Mouse (Mus musculus) heart, adult 2 months (tissue): ENCODE results near the gene Arsg. TPM values are rescaled to one million over a fixed set of nuclear protein-coding genes. Genes with fewer than 3 reads are reported as not detected.
"Not testable (repeated sequence)": the region's sequence is repeated elsewhere in the genome, so short reads cannot be mapped to it uniquely, and the experiment has no call there.

Source experiments
- DNase-seq, 2 experiments: peaks; one replicate each; pipeline ENCODE4 v3.0.0; 2021
- H3K27ac ChIP-seq: fragments of 200-600 bp; 2 replicates; pipeline ENCODE4 v1.8.1; 2022
- H3K27me3 ChIP-seq: fragments of 200-500 bp; 2 replicates; pipeline ENCODE4 v1.6.1; 2012; ENCODE audit warnings: mild to moderate bottlenecking, low read length, inconsistent platforms, mixed read lengths; ENCODE audit not compliant: control insufficient read depth, insufficient read depth
- H3K36me3 ChIP-seq: fragments of 200-500 bp; 2 replicates; pipeline ENCODE4 v1.6.1; 2012; ENCODE audit warnings: low read length, inconsistent platforms; ENCODE audit not compliant: control insufficient read depth, insufficient read depth
- H3K4me1 ChIP-seq: fragments of 200-500 bp; 2 replicates; pipeline ENCODE4 v1.6.1; 2011; ENCODE audit warnings: low read length; ENCODE audit not compliant: control insufficient read depth, insufficient read depth
- H3K4me3 ChIP-seq: fragments of 200-600 bp; 2 replicates; pipeline ENCODE4 v1.8.1; 2022
- H3K79me2 ChIP-seq: fragments of 200-500 bp; replicated peaks from 2 replicates; pipeline ENCODE4 v1.6.1; 2012; ENCODE audit warnings: mild to moderate bottlenecking, inconsistent platforms, low read length, moderate library complexity, mixed read lengths; ENCODE audit not compliant: control insufficient read depth, insufficient read depth
- H3K9ac ChIP-seq: fragments of 200-500 bp; 2 replicates; pipeline ENCODE4 v1.6.1; 2012; ENCODE audit warnings: low read depth, mild to moderate bottlenecking, control low read depth, inconsistent platforms, low read length, mixed read lengths
- CTCF ChIP-seq: fragments of 200-600 bp; IDR thresholded peaks from 2 replicates; pipeline ENCODE4 v1.8.1; 2022; ENCODE audit warnings: antibody characterized with exemption, mild to moderate bottlenecking, moderate library complexity
- EP300 ChIP-seq: fragments of 200-500 bp; IDR thresholded peaks from 2 replicates; pipeline ENCODE4 v1.6.1; 2011; ENCODE audit warnings: low read depth, low read length, control low read depth; ENCODE audit not compliant: insufficient read depth
- POLR2A ChIP-seq: fragments of 200-500 bp; IDR thresholded peaks from 2 replicates; pipeline ENCODE4 v1.6.1; 2011; ENCODE audit warnings: mild to moderate bottlenecking, low read depth, low read length, control low read depth; ENCODE audit not compliant: insufficient read depth
- WGBS: fragments of 180-500 bp; shearing (Covaris S2); methylation state at CpG from one replicate; pipeline ENCODE4 v1.1.7; 2018; 5-methylcytosine and 5-hydroxymethylcytosine counted together
- intact Hi-C: fragments of 180-260 bp; cut with DNase I; formaldehyde crosslinking; loops from one replicate; pipeline ENCODE4 v1.15.1; 2025
- polyA plus RNA-seq: library from polyadenylated mRNA; depleted of rRNA; stranded (reverse); fragments of >200 nt; gene quantifications from 2 replicates; pipeline ENCODE4 v1.2.3, GENCODE M21; 2012
- total RNA-seq, 2 experiments: library from RNA; stranded (reverse); gene quantifications; 2 replicates each; pipeline ENCODE4 v1.2.3; 2021

The Arsg gene
- total and polyA plus RNA-seq, 3 experiments = 1.2 to 1.5 (median 1.3) TPM

DNA sequence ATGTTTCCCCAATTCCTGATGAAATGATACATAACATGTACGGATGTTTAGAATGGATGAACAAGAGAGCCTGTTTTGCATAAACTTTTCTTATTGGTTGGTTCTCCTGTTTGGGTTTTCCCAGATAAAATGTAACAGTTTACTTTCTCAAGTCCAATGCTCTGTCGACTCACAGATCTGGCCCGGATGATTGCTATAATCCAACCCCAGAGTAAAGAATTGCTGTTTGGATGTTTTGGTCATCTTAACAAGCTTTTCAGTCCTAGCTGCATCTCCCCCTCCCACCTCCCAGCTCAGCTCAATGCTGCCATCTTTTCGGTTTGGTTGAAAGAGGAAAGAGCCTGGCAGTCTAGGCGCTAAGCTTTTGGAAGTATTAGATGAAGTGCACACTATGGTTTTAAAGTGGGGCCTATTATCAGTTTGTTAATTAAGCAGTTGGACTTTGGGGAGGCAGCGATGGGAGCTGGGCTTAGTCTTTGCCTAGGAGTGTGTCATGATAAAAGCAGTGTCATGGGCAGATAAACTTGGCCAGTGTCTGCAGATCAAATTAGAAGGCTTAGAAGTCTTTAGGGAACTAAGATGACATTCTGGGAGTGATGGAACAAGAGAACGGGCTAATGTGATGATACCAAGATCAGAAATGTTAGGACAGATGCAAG lies 139.8 kb downstream of the Arsg start:
- TF ChIP-seq CTCF (no peak), EP300 (no peak), POLR2A (no peak)
- no peaks in the 10 kb centered on the region for H3K79me2 ChIP-seq
- H3K27me3 ChIP-seq = no peaks in the 10 kb centered on the region
- H3K4me1 ChIP-seq = peaks cover 6% of the 10 kb centered on the region
- no peak overlapping the region for H3K4me3 ChIP-seq
- WGBS = 79% methylated on average over 7 of the region's 7 CpGs
- intact Hi-C loops = loop anchor here (5.0 kb wide), 2 partner anchors 39 to 296 kb away; no protein-coding TSS in a partner anchor
- no peak for DNase-seq
- peaks cover 4% of the 10 kb centered on the region for H3K36me3 ChIP-seq
- H3K27ac ChIP-seq = no peak overlapping the region
- H3K9ac ChIP-seq = no peak overlapping the region

DNA sequence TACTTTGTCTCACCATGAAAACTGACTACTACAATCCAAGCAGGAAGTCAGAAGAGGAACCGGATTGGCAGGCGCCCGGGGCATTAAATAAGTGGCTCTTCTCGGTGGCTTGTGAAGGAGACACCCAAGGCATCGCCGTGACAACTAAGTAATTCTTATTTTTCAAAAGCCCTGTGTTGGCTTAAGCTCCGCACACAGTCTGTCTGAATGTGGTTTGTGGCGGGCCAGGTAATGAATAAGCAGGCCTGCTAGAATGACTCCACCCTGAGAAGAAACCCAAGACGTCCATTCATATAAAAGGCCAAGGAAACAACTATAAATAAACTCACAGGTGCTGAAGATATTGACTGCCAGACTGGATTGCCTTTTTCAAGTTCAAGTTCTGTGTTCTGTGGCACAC lies 142.1 kb downstream of the Arsg start:
- WGBS = 78% methylated on average over 9 of the region's 9 CpGs
- Histone ChIP-seq H3K79me2 (no peaks in the 10 kb centered on the region), H3K27ac (no peak overlapping the region), H3K4me1 (peaks cover 3% of the 10 kb centered on the region), H3K9ac (no peak overlapping the region), H3K4me3 (no peak overlapping the region), H3K36me3 (peaks cover 2% of the 10 kb centered on the region; the same call in 1 of the 2 replicates), H3K27me3 (no peaks in the 10 kb centered on the region)
- intact Hi-C loops = no loop called here
- no peak for TF ChIP-seq EP300
- no peak for TF ChIP-seq CTCF
- no peak for TF ChIP-seq POLR2A
- no peak for DNase-seq

DNA sequence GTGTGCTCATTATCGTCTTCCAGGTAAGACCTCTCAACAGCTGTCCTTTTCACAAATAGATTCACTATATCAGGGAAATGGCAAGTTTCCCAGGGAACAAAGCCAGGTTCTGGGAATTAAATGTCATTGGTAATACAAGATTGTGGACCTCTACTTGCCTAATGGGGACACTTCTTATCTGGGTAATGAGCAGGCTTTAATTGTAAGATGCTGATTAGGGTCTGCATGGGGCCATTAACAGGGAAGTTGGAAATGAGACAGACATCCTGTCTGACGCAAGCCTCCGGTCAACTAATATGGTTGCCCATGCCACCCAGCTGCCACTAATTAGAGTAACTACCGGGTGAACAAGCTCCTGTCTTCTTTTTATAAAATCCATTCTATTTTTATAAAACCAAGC lies 143.2 kb downstream of the Arsg start:
- DNase-seq = no peak
- Histone ChIP-seq H3K4me3 (no peak overlapping the region), H3K9ac (no peak overlapping the region), H3K27me3 (no peaks in the 10 kb centered on the region), H3K4me1 (peaks cover 5% of the 10 kb centered on the region), H3K36me3 (peaks cover 2% of the 10 kb centered on the region; the same call in 1 of the 2 replicates), H3K79me2 (no peaks in the 10 kb centered on the region), H3K27ac (peak overlapping the region; percentile 47)
- WGBS = 23% methylated on average over 4 of the region's 4 CpGs
- intact Hi-C loops = no loop called here
- TF ChIP-seq POLR2A (no peak), EP300 (no peak), CTCF (no peak)

DNA sequence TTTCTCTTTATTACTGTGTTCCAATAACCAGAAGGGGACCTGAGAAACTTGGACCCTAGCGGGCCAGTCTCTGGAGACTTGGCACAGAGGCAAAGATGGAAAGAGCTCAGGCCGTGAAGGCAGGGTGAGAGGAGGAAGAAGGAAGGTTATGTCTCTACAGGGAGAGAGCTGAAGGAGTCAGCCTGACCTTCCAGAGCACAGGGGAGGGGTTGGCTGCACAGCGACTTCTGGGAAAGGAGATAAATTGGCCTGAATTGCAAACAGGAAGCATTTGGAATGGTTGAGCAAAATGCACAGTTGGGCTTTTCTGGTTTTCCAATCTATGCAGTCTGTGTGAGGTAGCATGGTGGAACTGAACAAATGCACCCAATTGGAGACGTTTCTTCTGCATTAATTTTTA lies 143.6 kb downstream of the Arsg start:
- Histone ChIP-seq H3K4me1 (peaks cover 5% of the 10 kb centered on the region), H3K27ac (peak overlapping the region; percentile 47), H3K36me3 (peaks cover 2% of the 10 kb centered on the region; the same call in 1 of the 2 replicates), H3K79me2 (no peaks in the 10 kb centered on the region), H3K27me3 (no peaks in the 10 kb centered on the region), H3K9ac (no peak overlapping the region), H3K4me3 (no peak overlapping the region)
- TF ChIP-seq POLR2A (no peak), EP300 (no peak), CTCF (no peak)
- WGBS = 17% methylated on average over 4 of the region's 4 CpGs
- intact Hi-C loops = no loop called here
- peak in 1 of 2 experiments; percentile 40 for DNase-seq

DNA sequence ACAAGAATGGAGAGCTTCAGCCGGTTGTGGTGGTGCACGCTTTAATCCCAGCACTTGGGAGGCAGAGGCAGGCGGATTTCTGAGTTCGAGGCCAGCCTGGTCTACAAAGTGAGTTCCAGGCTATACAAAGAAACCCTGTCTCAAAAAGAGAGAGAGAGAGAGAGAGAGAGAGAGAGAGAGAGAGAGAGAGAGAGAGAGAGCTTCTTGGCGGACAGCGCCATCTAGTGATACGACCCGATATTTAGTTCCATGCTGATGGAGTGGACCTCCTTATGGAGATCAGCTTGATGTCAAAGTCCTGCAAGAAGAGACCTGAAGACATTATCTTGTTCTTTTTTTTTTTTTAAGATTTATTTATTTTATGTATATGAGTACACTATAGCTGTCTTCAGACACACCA lies 145.9 kb downstream of the Arsg start:
- not testable (repeated sequence) for H3K9ac ChIP-seq, H3K36me3 ChIP-seq, H3K4me1 ChIP-seq, H3K27ac ChIP-seq, H3K27me3 ChIP-seq, H3K79me2 ChIP-seq, H3K4me3 ChIP-seq
- intact Hi-C loops = loop anchor here (2.0 kb wide), 1 partner anchor 32 kb away; no protein-coding TSS in a partner anchor
- peak; percentile 45 to 68 for DNase-seq
- WGBS = 41% methylated on average over 8 of the region's 8 CpGs
- TF ChIP-seq CTCF = peak; percentile 68

DNA sequence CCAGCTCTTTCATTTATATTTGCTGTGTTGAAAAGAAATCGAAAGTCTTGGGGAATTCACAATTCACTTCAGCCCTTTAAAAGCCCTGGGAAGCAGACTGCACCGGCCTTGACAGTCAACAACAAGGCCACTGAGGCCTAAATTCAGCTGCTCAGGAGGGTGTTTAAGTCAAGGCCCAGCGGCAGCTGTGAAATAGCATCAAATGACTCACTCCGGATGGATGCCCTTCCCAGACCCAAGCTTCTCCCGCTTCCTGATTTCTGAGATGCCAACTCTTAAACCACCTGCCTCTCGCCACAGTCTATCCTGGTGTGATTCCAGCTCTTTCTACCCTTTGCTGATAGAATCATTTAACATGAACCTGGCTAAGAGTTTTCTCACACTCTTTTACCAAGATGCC lies 147.2 kb downstream of the Arsg start:
- Histone ChIP-seq H3K27me3 (no peaks in the 10 kb centered on the region), H3K4me1 (peaks cover 10% of the 10 kb centered on the region), H3K4me3 (no peak overlapping the region), H3K36me3 (peaks cover 2% of the 10 kb centered on the region; the same call in 1 of the 2 replicates), H3K27ac (no peak overlapping the region), H3K9ac (no peak overlapping the region), H3K79me2 (no peaks in the 10 kb centered on the region)
- TF ChIP-seq CTCF (no peak), EP300 (no peak), POLR2A (no peak)
- intact Hi-C loops = no loop called here
- DNase-seq = no peak
- WGBS = 79% methylated on average over 6 of the region's 6 CpGs
